Mouse (Mus musculus) right cerebral cortex, postnatal 36 days (tissue): Measurements from ENCODE around the gene Olfr1340.

ENCODE experiments used
- DNase-seq, 2 experiments: peaks; one replicate each; pipeline ENCODE4 v3.0.0; 2022; ENCODE audit warnings: low spot score in 2 of 2, mixed read lengths in 1 of 2

Gene Olfr1340

GRCm38 (mm10) chr4:118719838-118720237 is at the start of gene Olfr1340:
Olfr1340 (plus strand) TSS chr4:118720138.
- DNase-seq = no peak

- DNase-seq = no peak
Measured at GRCm38 (mm10) chr4:118687086-118687485, 32.9 kb upstream of the Olfr1340 start.

DNA sequence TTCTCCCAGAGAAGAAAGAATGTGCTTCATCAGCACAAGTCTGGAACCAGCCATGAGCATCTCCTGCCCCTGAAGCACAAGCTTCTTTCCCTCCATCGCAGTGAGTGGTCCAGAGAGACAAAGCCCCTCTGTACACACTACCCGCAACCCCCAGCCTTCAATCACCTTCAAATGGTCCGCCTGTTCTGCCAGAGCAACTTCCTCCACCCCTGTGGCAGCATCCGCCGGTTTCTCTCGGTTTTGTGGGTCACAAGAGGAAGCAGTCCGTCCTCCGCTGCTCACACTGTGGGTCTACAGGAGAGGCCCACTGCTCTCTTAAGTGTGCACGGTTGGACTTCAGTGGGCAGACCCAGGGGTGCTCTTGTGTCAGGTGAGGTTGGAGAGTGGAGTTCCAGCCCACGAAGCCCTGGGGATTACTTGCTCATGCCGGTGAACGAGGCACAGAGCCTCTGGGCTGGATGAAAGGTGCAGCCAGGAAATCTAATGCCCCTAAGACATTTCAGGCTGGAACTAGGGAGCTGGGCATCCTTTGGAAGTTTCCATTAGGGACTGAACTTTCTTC is 27.4 kb upstream of the Olfr1340 start, which contains the start of gene Olfr1342:
Olfr1342 (minus strand) TSS at position 345 of the 562 bp plus-strand sequence.
- DNase-seq = no peak

- no peak for DNase-seq
Measured at GRCm38 (mm10) chr4:118693812-118694211, 26.1 kb upstream of the Olfr1340 start.

DNA sequence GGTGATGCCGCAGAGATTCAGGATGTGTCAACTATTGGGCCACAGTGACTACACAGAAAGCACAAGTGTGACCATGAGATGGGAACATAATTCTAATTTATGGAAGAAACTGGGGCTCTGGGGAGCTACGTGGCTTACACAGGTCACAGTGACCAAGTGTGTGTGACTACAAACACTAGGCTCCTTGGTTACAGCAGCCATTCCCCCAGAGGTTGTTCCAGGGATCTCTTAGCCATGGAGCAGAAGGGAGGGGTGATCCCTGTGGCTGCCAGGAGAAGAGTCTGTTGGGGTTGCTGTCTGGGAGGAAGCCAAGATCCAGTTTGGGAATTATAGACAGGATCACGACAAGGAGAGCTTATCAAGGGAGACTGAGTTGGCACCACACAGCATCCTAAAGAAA is 16.7 kb upstream of the Olfr1340 start, which contains the start of gene Olfr1341:
Olfr1341 (plus strand) TSS at position 301 of the 400 bp plus-strand sequence.
- no peak for DNase-seq

DNA sequence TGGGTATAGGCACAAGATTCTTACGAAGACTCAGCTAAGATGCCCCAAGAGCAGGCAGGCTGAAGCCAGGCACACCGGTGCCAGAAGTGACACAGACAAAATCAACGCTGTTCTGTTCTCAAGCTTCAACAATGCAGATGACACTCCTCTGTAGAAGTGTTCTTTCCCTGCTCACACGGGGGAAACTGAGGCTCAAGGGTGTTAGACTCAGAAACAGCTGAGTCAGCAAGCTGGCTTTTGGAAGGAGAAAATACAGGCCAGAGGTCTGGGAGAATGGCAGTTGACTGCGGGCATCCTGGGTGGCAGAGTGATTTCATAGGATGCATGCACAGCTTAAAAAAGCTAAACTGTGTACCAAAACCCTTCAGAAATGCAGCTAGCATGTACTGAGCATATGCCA is 11.9 kb upstream of the Olfr1340 start:
- no peak for DNase-seq

- DNase-seq = no peak
Measured at GRCm38 (mm10) chr4:118711656-118712055, 8.3 kb upstream of the Olfr1340 start.

- no peak for DNase-seq
Measured at GRCm38 (mm10) chr4:118721742-118722483, 2.0 kb downstream of the Olfr1340 start.

DNA sequence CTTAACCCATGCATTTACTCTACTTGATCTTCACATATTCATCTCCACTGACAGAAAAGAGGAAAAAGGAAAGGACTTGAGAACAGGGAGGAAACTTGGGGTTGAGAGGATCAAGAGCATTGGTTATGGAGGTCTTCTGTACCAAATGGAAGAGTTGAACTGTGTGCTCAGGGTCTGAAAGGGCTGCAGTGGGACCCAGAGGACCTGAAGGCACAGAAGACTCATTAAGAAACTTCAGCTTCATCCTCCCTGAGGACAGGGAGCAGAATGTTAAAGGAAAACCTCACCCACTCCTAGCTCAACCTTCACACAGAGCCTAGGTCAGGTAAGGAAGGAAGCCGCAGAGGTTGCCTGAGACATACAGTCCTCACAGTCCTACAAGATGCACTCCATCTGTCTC is 11.9 kb downstream of the Olfr1340 start, which contains the start of gene Olfr1339:
Olfr1339 (plus strand) TSS at position 301 of the 400 bp plus-strand sequence.
- DNase-seq = no peak

DNA sequence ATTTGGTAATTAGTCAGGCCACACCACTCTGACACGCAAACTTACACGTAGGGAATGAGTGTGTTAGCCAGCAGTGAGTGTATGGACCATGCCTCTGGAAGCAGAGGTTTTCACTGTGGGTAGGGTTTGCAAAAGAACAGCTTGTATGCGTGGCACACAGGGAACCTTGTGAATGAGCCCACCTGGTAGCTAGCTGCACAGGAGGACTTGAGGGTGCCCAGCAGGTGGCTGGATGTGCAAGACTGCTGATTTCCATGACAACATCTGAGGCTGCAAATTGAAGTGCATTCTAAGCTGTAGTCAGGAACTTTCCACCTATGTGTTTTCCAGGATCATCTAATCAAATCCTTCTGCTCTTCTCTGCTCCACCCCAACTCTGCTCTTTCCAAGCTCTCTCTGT is 19.6 kb downstream of the Olfr1340 start:
- no peak for DNase-seq

DNA sequence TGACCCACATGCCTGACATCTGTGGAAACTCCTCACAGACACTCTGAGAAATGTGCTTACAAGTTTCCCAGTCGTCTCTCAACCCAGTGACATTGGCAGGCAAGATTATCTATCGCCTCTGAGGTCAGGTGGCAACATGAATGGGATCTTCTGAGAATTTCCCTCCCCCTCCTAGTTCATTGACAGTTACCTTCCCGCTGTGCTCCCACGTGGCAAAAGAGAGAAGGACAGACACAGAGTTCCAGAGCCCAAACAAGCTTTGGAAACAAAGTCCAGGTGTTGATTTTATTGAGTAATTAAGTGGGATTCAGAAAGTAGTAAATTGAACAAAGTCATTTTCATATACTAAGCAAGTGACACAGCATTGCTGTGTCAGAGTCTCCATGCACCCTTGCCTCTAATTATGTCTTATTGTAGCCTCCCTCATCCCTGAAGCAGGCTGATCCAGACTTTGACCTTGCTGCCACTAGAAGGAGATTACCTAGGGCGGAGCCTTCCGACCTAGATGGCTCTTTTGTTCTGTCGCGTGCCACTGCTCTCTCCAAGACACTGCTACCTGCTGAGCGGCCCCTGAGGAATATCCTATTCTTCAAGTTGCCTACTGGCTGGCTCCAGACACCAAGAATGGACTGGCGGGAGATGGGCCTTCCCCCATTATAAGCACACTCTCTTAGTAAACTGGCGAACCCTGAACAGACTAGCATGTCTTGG is 21.2 kb downstream of the Olfr1340 start:
- no peak for DNase-seq

- no peak for DNase-seq
Measured at GRCm38 (mm10) chr4:118741881-118742280, 21.9 kb downstream of the Olfr1340 start.

DNA sequence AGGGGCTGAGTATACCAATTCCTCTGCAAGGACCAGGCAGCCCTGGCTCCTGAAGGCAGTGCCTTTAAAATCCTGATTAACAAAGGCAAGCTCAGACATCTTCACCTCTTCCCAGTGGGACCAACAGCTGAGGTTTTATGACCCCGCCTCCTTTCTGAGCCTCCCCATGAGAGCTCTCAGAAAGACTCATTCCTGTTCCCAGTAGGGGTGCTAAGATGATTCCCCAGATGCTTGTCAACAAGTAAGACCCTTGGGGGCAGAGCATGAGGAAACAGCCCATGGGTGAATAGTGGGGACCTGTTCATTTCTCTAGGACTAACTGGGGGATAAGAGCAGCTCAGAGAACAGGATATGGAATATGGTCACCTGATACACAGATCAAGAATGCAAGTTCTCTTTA is 38.7 kb downstream of the Olfr1340 start, which contains the start of gene Olfr1338:
Olfr1338 (minus strand) TSS at position 101 of the 400 bp plus-strand sequence.
- DNase-seq = no peak
